Mouse (Mus musculus): ENCODE data around the gene Pde1c. TPM values are rescaled to one million over a fixed set of nuclear protein-coding genes. Genes with fewer than 3 reads are reported as not detected.

Pde1c gene
- total RNA-seq, 1 experiment = 0.18 TPM

DNA sequence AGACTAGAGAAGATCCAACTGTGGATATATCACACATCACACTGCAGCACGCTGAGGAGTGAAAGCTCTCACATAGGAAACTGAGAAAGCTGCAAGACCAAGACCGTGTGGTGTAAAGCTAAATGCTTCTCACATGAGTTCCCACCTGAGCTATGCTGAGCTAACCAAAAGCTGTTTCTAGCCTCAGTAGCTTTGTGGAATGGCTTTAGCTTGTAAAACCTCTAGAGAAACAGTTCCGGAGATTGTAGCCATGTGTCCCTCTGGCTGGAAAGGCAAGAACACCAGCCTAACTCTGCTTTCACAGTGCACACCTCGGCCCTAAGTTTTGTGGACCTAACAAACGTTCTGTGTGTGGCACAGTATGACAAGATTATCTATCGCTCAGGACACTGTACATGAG lies 208.8 kb downstream of the Pde1c start:
- no peaks in the 10 kb centered on the region for H3K36me3 ChIP-seq (ENCODE audit: control insufficient read depth, insufficient read depth, low read length, poor library complexity, severe bottlenecking)
- no peak overlapping the region for H3K9ac ChIP-seq (ENCODE audit: insufficient read depth, low read depth, low read length, poor library complexity, severe bottlenecking)
- no peak overlapping the region for H3K4me3 ChIP-seq (ENCODE audit: insufficient read depth in 1 of 2, low read depth in 1 of 2, low read length in 2 of 2, poor library complexity in 1 of 2, severe bottlenecking in 1 of 2)
- H3K27ac ChIP-seq (ENCODE audit: insufficient read depth, low read depth, low read length, poor library complexity, severe bottlenecking) = no peak overlapping the region
- in situ Hi-C loops (cut with MboI; ENCODE audit: low sequenced_read_pairs in 2 of 2, unreplicated experiment in 2 of 2) = no loop called here
- H3K9me3 ChIP-seq (ENCODE audit: control insufficient read depth, insufficient read depth, low read depth, low read length) = no peaks in the 10 kb centered on the region
- DNase-seq (ENCODE audit: low read depth, low spot score) = no peak
- peaks cover 0 to 3% of the 10 kb centered on the region in 2 experiments; a peak in 1 of 4 replicates for H3K4me1 ChIP-seq (ENCODE audit: control insufficient read depth in 2 of 2, insufficient read depth in 2 of 2, low read length in 2 of 2, poor library complexity in 1 of 2)
- TF ChIP-seq ZNF384 (IDR thresholded peaks at IDR 0.05; ENCODE audit: low read depth, low read length) = no peak
- TF ChIP-seq CHD2 (IDR thresholded peaks at IDR 0.05; ENCODE audit: low read depth, low read length) = no peak
- no peak for TF ChIP-seq MAFK (IDR thresholded peaks at IDR 0.05; ENCODE audit: insufficient read depth, low read depth, low read length)
- no peak for TF ChIP-seq ZC3H11A (IDR thresholded peaks at IDR 0.05; ENCODE audit: borderline replicate concordance, low read depth, low read length)
- no peak for TF ChIP-seq HCFC1 (IDR thresholded peaks at IDR 0.05; ENCODE audit: borderline replicate concordance, insufficient read depth, low read length)

DNA sequence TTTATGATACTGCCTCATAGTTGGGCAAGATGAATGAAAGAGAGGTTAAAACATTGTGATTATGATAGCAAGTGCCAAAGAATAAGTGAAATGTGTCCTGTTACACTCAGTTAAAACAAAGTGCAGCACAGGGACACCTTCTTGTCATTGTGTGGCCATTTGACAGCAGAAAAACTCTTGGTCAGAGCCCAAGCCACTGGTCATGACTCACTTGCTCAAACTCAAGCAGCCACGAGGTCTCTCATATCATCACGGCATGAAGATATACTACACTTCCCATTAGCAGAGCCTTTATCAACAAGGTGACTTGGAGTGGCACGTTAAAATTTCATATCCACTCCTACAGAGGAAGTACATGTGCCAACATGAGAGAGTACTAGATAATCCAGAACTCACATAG lies 209.8 kb downstream of the Pde1c start:
- no peak for DNase-seq (ENCODE audit: low read depth, low spot score)
- Histone ChIP-seq H3K4me1 (ENCODE audit: control insufficient read depth in 2 of 2, insufficient read depth in 2 of 2, low read length in 2 of 2, poor library complexity in 1 of 2) (peaks cover 0 to 3% of the 10 kb centered on the region in 2 experiments; a peak in 1 of 4 replicates), H3K9me3 (ENCODE audit: control insufficient read depth, insufficient read depth, low read depth, low read length) (no peaks in the 10 kb centered on the region), H3K9ac (ENCODE audit: insufficient read depth, low read depth, low read length, poor library complexity, severe bottlenecking) (no peak overlapping the region), H3K4me3 (ENCODE audit: insufficient read depth in 1 of 2, low read depth in 1 of 2, low read length in 2 of 2, poor library complexity in 1 of 2, severe bottlenecking in 1 of 2) (no peak overlapping the region), H3K36me3 (ENCODE audit: control insufficient read depth, insufficient read depth, low read length, poor library complexity, severe bottlenecking) (no peaks in the 10 kb centered on the region), H3K27ac (ENCODE audit: insufficient read depth, low read depth, low read length, poor library complexity, severe bottlenecking) (no peak overlapping the region)
- in situ Hi-C loops (cut with MboI; ENCODE audit: low sequenced_read_pairs in 2 of 2, unreplicated experiment in 2 of 2) = no loop called here
- TF ChIP-seq HCFC1 (IDR thresholded peaks at IDR 0.05; ENCODE audit: borderline replicate concordance, insufficient read depth, low read length) (no peak), MAFK (IDR thresholded peaks at IDR 0.05; ENCODE audit: insufficient read depth, low read depth, low read length) (no peak), ZC3H11A (IDR thresholded peaks at IDR 0.05; ENCODE audit: borderline replicate concordance, low read depth, low read length) (no peak), CHD2 (IDR thresholded peaks at IDR 0.05; ENCODE audit: low read depth, low read length) (no peak), ZNF384 (IDR thresholded peaks at IDR 0.05; ENCODE audit: low read depth, low read length) (no peak)

DNA sequence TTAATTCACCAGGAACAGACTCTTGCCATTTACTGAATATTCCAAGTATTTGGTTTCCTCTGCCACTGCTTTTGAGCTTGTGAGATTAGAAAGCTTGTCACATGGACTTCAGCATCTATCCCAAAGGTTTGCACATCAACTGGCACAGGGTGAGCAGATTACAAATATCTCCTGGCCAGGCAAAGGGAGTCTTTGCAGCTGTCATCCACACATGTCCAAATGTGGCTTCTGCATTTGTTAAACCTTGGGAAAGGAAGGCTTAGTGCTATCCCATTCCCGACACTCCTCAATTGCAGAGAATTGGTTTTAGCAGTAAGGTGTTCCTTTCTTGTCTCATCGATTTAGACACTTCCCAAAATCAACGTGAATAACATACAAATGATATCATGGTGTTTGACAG lies 221.7 kb downstream of the Pde1c start:
- no peak for DNase-seq (ENCODE audit: low read depth, low spot score)
- H3K27ac ChIP-seq (ENCODE audit: insufficient read depth, low read depth, low read length, poor library complexity, severe bottlenecking) = no peak overlapping the region
- H3K4me1 ChIP-seq (ENCODE audit: control insufficient read depth in 2 of 2, insufficient read depth in 2 of 2, low read length in 2 of 2, poor library complexity in 1 of 2) = no peaks in the 10 kb centered on the region
- H3K4me3 ChIP-seq (ENCODE audit: insufficient read depth in 1 of 2, low read depth in 1 of 2, low read length in 2 of 2, poor library complexity in 1 of 2, severe bottlenecking in 1 of 2) = no peak overlapping the region
- no peak for TF ChIP-seq CHD2 (IDR thresholded peaks at IDR 0.05; ENCODE audit: low read depth, low read length)
- no peak for TF ChIP-seq ZNF384 (IDR thresholded peaks at IDR 0.05; ENCODE audit: low read depth, low read length)
- TF ChIP-seq MAFK (IDR thresholded peaks at IDR 0.05; ENCODE audit: insufficient read depth, low read depth, low read length) = no peak
- TF ChIP-seq ZC3H11A (IDR thresholded peaks at IDR 0.05; ENCODE audit: borderline replicate concordance, low read depth, low read length) = no peak
- no peak for TF ChIP-seq HCFC1 (IDR thresholded peaks at IDR 0.05; ENCODE audit: borderline replicate concordance, insufficient read depth, low read length)
- in situ Hi-C loops (cut with MboI; ENCODE audit: low sequenced_read_pairs in 2 of 2, unreplicated experiment in 2 of 2) = no loop called here
- no peak overlapping the region for H3K9ac ChIP-seq (ENCODE audit: insufficient read depth, low read depth, low read length, poor library complexity, severe bottlenecking)
- no peaks in the 10 kb centered on the region for H3K36me3 ChIP-seq (ENCODE audit: control insufficient read depth, insufficient read depth, low read length, poor library complexity, severe bottlenecking)
- no peaks in the 10 kb centered on the region for H3K9me3 ChIP-seq (ENCODE audit: control insufficient read depth, insufficient read depth, low read depth, low read length)

DNA sequence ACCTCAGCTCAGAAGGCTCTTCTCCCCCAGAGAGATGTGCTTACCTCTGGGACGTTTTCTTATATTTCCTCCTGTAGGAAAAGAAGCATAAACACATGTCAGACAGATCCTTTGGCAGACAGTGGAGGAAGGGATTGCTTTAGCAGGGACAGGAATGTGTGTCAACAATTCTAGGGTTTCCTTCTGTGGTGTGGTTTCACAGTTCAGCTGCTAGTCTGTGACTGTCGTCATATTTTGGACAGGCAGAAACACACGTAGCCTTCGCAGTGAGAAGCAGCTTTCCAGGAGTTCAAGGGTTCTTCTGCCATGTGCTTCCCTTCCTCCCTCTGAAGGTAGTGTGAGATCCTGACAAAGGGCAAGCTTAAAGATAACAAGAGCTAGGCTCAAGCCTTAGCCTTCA lies 223.8 kb downstream of the Pde1c start:
- DNase-seq (ENCODE audit: low read depth, low spot score) = no peak
- Histone ChIP-seq H3K9ac (ENCODE audit: insufficient read depth, low read depth, low read length, poor library complexity, severe bottlenecking) (no peak overlapping the region), H3K4me1 (ENCODE audit: control insufficient read depth in 2 of 2, insufficient read depth in 2 of 2, low read length in 2 of 2, poor library complexity in 1 of 2) (no peaks in the 10 kb centered on the region), H3K36me3 (ENCODE audit: control insufficient read depth, insufficient read depth, low read length, poor library complexity, severe bottlenecking) (no peaks in the 10 kb centered on the region), H3K4me3 (ENCODE audit: insufficient read depth in 1 of 2, low read depth in 1 of 2, low read length in 2 of 2, poor library complexity in 1 of 2, severe bottlenecking in 1 of 2) (no peak overlapping the region), H3K9me3 (ENCODE audit: control insufficient read depth, insufficient read depth, low read depth, low read length) (no peaks in the 10 kb centered on the region), H3K27ac (ENCODE audit: insufficient read depth, low read depth, low read length, poor library complexity, severe bottlenecking) (no peak overlapping the region)
- TF ChIP-seq HCFC1 (IDR thresholded peaks at IDR 0.05; ENCODE audit: borderline replicate concordance, insufficient read depth, low read length) = no peak
- TF ChIP-seq ZC3H11A (IDR thresholded peaks at IDR 0.05; ENCODE audit: borderline replicate concordance, low read depth, low read length) = no peak
- TF ChIP-seq MAFK (IDR thresholded peaks at IDR 0.05; ENCODE audit: insufficient read depth, low read depth, low read length) = no peak
- no peak for TF ChIP-seq ZNF384 (IDR thresholded peaks at IDR 0.05; ENCODE audit: low read depth, low read length)
- TF ChIP-seq CHD2 (IDR thresholded peaks at IDR 0.05; ENCODE audit: low read depth, low read length) = no peak
- in situ Hi-C loops (cut with MboI; ENCODE audit: low sequenced_read_pairs in 2 of 2, unreplicated experiment in 2 of 2) = no loop called here

DNA sequence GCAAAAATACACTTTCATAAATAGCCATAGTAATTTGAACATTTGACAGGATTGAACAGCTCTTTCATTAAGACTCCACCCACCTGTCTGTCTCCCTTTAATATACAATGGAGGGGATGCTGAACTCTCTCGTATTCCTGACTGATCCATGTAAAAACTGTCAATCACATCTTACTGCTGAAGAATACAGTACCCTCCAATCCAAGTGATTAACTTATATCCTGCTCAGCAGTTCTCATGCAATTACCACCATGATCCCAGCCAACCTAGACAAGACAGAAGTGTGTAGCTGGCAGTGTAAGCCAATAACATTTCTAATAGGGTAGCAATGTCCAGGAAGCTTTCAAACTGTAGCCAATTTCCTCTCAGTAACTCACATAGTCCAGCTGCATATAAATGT lies 226.9 kb downstream of the Pde1c start:
- no peak overlapping the region for H3K9ac ChIP-seq (ENCODE audit: insufficient read depth, low read depth, low read length, poor library complexity, severe bottlenecking)
- no peaks in the 10 kb centered on the region for H3K36me3 ChIP-seq (ENCODE audit: control insufficient read depth, insufficient read depth, low read length, poor library complexity, severe bottlenecking)
- no peak overlapping the region for H3K4me3 ChIP-seq (ENCODE audit: insufficient read depth in 1 of 2, low read depth in 1 of 2, low read length in 2 of 2, poor library complexity in 1 of 2, severe bottlenecking in 1 of 2)
- DNase-seq (ENCODE audit: low read depth, low spot score) = no peak
- in situ Hi-C loops (cut with MboI; ENCODE audit: low sequenced_read_pairs in 2 of 2, unreplicated experiment in 2 of 2) = no loop called here
- TF ChIP-seq CHD2 (IDR thresholded peaks at IDR 0.05; ENCODE audit: low read depth, low read length) (no peak), ZNF384 (IDR thresholded peaks at IDR 0.05; ENCODE audit: low read depth, low read length) (no peak), MAFK (IDR thresholded peaks at IDR 0.05; ENCODE audit: insufficient read depth, low read depth, low read length) (no peak), ZC3H11A (IDR thresholded peaks at IDR 0.05; ENCODE audit: borderline replicate concordance, low read depth, low read length) (no peak)
- H3K9me3 ChIP-seq (ENCODE audit: control insufficient read depth, insufficient read depth, low read depth, low read length) = no peaks in the 10 kb centered on the region
- no peak overlapping the region for H3K27ac ChIP-seq (ENCODE audit: insufficient read depth, low read depth, low read length, poor library complexity, severe bottlenecking)
- no peaks in the 10 kb centered on the region for H3K4me1 ChIP-seq (ENCODE audit: control insufficient read depth in 2 of 2, insufficient read depth in 2 of 2, low read length in 2 of 2, poor library complexity in 1 of 2)

Measured in ES-E14 (cell line).